Mouse (Mus musculus) cerebellum, postnatal 4 days (tissue): ENCODE measurements around the gene Siae.

Experiments used
- DNase-seq, 2 experiments: peaks; one replicate each; pipeline ENCODE4 v3.0.0; 2022; ENCODE audit warnings: low spot score in 2 of 2, mixed read lengths in 1 of 2

The Siae gene

GRCm38 (mm10) chr9:37625129-37625528 lies 69.6 kb downstream of the Siae start:
- no peak for DNase-seq

DNA sequence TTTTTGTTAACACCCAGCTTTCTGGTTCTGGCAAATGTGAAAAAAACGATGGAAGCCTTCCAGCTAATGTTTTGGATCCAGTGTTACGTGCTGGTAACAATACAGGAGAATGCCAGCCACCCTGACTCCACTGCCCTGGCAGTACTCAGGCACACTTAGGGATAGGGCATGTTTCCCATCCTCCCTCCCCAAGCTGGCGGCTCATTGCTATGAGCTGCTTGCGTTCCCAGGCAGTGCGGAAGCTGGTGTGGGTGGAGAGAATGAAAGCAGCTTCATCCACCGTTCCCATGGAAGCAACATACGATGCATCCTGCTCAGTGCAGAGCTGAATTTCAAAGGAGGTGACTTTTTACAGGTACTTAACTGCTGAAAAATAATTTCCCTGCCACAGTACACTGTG lies 70.1 kb downstream of the Siae start:
- peak in 1 of 2 experiments; percentile 30 for DNase-seq

DNA sequence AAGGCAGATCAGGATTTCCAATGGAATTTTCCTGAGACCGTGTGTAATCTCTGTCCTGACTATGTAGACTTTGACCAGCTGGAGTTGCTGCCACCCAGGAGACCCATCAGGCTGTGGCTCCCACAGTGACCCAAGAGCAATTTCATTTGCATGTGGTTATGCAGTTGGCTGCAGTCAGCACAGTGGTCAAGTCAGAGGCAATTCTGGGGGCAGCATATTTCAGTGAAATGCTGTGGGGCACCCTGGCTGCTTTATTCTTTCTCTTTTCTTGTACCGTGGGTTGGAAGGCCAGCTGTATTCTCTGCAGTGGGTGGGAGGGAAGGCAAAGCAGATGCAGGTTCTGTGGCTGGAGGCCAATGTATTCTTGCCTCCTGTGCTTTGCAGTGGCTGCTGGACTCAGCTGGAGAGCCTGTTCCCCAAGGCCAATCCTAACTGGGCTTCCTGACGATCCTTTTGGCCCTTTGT lies 70.6 kb downstream of the Siae start:
- DNase-seq: no peak

GRCm38 (mm10) chr9:37627263-37627662 lies 71.8 kb downstream of the Siae start:
- no peak for DNase-seq

DNA sequence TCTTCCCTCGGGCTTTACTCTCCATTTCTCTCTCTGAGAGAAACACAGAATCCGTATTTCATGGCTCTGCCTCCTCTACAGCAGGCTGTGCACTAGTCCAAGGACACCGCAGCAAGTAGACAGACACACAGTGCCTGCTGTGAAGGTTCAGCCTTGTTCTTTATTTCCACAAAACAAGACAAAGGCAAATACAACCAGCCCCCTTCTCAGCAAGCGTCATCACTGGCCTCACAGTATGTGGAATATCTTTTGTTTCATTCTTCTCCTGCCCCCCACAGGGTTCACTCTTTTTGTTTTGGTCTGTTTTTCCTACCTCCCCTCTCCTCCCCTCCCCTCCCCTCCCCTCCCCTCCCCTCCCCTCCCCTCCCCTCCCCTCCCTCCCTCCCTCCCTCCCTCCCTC lies 73.1 kb downstream of the Siae start:
- DNase-seq: no peak

DNA sequence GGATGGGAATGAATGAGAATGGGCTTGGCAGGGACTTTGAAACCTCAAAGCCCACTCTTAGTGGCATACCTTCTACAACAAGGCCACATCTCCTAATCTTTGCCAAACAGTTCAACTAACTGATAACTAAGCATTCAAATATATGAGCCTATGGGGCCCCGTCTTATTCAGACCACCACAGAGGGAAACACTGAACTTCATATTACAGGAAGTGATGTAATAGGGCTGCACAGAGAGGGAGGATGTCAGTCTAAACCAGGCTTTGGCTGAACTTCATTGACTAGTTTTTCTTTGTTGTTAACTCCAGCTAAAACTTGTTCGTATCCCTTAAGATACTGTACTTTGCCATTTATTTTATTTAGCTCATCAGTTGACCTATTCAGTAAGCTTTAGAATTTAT lies 74.4 kb downstream of the Siae start:
- no peak for DNase-seq

- DNase-seq: no peak
Measured at GRCm38 (mm10) chr9:37632305-37632704, 76.8 kb downstream of the Siae start.

- no peak for DNase-seq
Measured at GRCm38 (mm10) chr9:37634269-37634668, 78.8 kb downstream of the Siae start.

GRCm38 (mm10) chr9:37636335-37636734 lies 80.8 kb downstream of the Siae start:
- peak in 1 of 2 experiments; percentile 53 for DNase-seq

DNA sequence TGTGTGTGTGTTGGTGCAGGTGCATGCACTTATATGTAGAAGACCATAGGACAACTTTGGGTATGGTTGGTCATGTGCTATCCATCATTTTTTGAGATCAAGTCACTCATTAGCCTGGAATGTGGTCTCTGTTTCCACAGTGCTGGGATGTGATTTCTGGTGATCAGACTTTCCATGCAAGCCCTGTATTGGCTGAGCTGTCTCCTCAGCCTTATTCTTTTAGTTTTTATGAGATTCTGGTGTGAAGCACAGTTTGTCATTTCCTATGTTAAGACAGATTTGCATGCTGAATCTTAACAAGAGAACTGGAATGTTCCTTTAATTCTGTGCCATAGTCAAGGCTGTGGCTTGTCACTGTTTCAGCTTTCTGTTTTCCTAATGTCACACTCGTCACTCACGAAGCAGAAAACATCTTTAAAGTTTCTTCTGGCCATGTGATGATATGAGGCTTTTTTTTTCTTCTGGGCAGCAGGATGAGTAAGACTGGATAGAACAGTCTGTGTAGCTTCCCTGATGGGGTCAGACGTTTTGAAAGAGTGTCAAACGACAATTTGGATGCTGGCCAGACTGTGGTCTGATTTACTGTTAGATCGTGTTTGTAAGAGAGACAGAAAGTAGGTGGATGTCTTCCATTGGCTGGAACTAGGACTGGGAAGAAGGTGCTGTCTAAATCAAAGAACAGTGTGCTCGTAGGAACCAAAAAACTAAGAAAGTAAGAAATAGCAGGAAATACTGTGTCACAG lies 81.5 kb downstream of the Siae start:
- no peak for DNase-seq

GRCm38 (mm10) chr9:37638721-37639120 lies 83.2 kb downstream of the Siae start:
- no peak for DNase-seq

GRCm38 (mm10) chr9:37646246-37646645 lies 90.7 kb downstream of the Siae start:
- DNase-seq: no peak

DNA sequence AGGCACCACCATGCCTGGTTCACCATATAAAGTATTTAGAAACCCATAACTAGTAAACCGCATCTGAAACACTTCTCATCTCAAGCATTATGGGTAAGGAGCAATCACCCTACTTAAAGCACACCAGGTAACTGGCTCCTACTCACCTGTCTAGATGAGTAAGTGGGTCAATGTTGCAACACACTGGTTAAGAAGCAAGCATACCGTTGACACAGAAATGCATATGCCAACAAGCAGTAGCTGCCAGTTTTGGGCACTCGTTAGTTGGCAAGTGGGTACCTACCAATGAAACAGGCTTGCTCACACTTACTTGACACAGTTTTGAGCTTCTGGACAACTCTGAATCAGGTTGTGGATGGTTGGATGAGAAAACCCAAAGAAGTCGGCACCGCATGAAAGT lies 95.1 kb downstream of the Siae start:
- DNase-seq: no peak

GRCm38 (mm10) chr9:37653836-37654235 lies 98.3 kb downstream of the Siae start:
- DNase-seq: no peak

DNA sequence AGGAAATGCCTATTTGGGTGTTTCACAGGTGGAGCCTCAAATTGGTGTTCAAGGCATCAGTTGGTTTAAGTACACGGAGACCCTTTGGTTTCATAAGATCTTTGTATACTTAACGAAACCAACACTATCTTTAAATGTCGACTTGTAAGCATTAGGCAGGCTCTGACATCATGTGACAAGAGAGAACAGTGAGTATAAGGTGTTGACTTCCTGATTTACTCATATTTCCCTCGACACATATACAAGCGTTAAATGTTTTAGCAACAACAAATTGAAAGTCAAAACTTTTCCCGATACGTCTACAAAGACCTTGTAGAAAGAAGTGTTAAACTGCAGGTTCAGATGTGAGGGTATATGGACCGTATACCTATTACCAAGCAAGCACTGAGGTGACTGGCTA lies 100.5 kb downstream of the Siae start:
- DNase-seq: no peak

GRCm38 (mm10) chr9:37656439-37656881 lies 101.0 kb downstream of the Siae start:
- no peak for DNase-seq

DNA sequence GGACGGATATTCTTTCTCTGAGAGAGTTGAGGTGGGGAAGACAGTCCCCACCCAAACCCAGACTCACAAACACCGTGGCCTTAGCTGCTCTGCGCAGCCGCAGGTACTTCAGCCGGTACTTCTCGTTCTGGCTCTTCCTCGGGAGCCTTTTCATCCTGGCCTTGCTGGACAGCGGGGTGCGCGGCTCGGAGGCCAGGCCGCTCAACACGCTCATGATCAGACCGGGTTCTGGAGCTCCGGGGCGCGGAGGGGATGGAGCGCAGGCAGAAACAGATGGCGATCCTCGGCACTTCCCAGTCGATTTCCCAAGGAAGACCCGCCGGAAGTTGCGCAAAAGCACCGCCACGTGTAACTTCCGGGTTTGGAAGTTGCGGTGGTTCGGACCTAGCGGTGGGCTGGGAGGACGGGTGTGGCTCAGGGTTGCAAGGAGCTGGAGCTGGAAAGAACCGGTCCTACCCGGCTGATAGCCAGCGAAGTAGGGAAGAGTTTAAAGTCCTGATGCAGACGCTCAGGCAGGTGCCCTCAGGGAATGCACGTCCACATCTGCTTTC lies 101.5 kb downstream of the Siae start, which contains the start of gene Tbrg1:
Gene Tbrg1, minus strand, starts transcription at position 382 of the 551 bp plus-strand sequence.
- DNase-seq: peak; percentile 45 to 70

DNA sequence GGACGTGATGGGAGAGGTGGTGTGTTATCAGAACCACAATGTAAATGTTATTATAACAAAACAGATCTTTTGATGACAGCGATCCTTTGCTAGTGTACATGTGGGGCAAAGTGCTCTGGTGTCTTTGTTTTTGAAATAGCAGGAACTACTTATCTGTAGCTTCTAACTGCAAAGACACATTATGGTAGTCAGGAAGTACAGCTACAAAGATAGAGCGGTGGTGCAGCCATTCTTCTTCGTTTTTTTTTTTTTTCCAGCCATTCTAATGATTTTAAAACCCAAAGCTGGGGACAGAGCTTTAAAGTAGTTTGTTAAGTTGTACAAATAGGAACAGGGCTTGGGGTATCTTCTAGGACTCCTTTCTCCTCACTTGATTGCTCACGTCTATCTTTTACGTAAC lies 103.9 kb downstream of the Siae start:
- DNase-seq: no peak

GRCm38 (mm10) chr9:37663210-37663609 lies 107.7 kb downstream of the Siae start:
- DNase-seq: no peak

DNA sequence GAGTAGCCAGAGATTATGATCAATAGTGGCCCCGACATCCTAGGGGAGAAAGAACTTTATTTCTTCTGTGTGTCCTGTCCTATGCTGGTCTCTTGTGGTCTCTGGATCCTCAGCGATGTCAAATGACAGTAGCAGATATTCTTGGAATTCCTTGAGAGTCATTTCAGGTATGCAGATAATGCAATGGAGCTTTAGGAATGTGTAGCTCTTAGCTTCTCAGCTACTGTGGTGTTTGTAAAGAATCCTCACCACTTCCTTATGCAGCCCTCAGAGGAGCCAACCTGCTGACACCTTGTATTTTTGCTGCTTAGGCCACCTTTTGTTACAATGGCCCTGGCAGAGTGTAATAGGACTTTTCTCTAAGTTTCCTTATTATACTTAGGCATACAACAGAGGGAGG lies 109.1 kb downstream of the Siae start:
- no peak for DNase-seq

GRCm38 (mm10) chr9:37666045-37666444 lies 110.5 kb downstream of the Siae start:
- no peak for DNase-seq

GRCm38 (mm10) chr9:37669115-37669514 lies 113.6 kb downstream of the Siae start, which contains the start of gene Panx3:
TSS of gene Panx3 (minus strand) at chr9:37669235.
- no peak for DNase-seq

- DNase-seq: no peak
Measured at GRCm38 (mm10) chr9:37669678-37670077, 114.2 kb downstream of the Siae start.
